Mouse (Mus musculus) midbrain, embryonic 11.5 days (tissue): ENCODE data around the gene Sorcs1. TPM values are rescaled to one million over a fixed set of nuclear protein-coding genes. Genes with fewer than 3 reads are reported as not detected.

Source experiments
- ATAC-seq: fragments of 200-750 bp; cut with Nextera tagmentation; 2 replicates; pipeline ENCODE4 v1.8.0; 2017; ENCODE audit warnings: moderate TSS enrichment, moderate library complexity; ENCODE audit not compliant: low FRiP score
- DNase-seq: peaks from one replicate; pipeline ENCODE4 v3.0.0; 2015; ENCODE audit warnings: low spot score; ENCODE audit errors: missing footprints
- H3K27ac ChIP-seq: fragments of 300-500 bp; sonication (generic); 2 replicates; pipeline ENCODE4 v1.5.1; 2014; ENCODE audit warnings: low read depth, low read length
- H3K27me3 ChIP-seq: fragments of 300-500 bp; sonication (generic); 2 replicates; pipeline ENCODE4 v1.6.1; 2014; ENCODE audit warnings: mild to moderate bottlenecking, low read length, moderate library complexity, mixed read lengths; ENCODE audit not compliant: control insufficient read depth, insufficient read depth
- H3K36me3 ChIP-seq: fragments of 300-500 bp; sonication (generic); 2 replicates; pipeline ENCODE4 v1.6.1; 2014; ENCODE audit warnings: mild to moderate bottlenecking, low read length, moderate library complexity, mixed read lengths; ENCODE audit not compliant: control insufficient read depth, insufficient read depth
- H3K4me1 ChIP-seq: fragments of 300-500 bp; sonication (generic); 2 replicates; pipeline ENCODE4 v1.6.1; 2014; ENCODE audit warnings: low read length; ENCODE audit not compliant: control insufficient read depth, insufficient read depth
- H3K4me2 ChIP-seq: fragments of 300-500 bp; sonication (generic); 2 replicates; pipeline ENCODE4 v1.6.1; 2014; ENCODE audit warnings: mild to moderate bottlenecking, moderate library complexity
- H3K4me3 ChIP-seq: fragments of 300-500 bp; sonication (generic); 2 replicates; pipeline ENCODE4 v1.5.1; 2014; ENCODE audit warnings: low read depth, low read length
- H3K9ac ChIP-seq: fragments of 300-500 bp; sonication (generic); 2 replicates; pipeline ENCODE4 v1.6.1; 2014; ENCODE audit warnings: low read length
- H3K9me3 ChIP-seq: fragments of 300-500 bp; sonication (generic); 2 replicates; pipeline ENCODE4 v1.6.1; 2016; ENCODE audit warnings: low read length; ENCODE audit not compliant: control insufficient read depth
- WGBS: fragments of 180-500 bp; shearing (Covaris S2); extraction: QIAGEN DNeasy Blood & Tissue Kit; methylation state at CpG from one replicate; pipeline ENCODE4 v1.1.7; 2014; 5-methylcytosine and 5-hydroxymethylcytosine counted together
- polyA plus RNA-seq: library from polyadenylated mRNA; unstranded; fragments of >200 nt; fragmentation: Nextera tagmentation; extraction: Ambion mirVana; gene quantifications from 2 replicates; pipeline ENCODE4 v1.2.1, GENCODE M21; 2014

Gene Sorcs1
- polyA plus RNA-seq, 1 experiment from 2014 or later = 2.0 TPM

- ATAC-seq (peak; percentile 61), DNase-seq (peak; percentile 87)
- no peaks in the 10 kb centered on the region for H3K36me3 ChIP-seq
- H3K9me3 ChIP-seq = no peaks in the 10 kb centered on the region
- H3K27ac ChIP-seq = no peak overlapping the region
- no peak overlapping the region for H3K4me3 ChIP-seq
- H3K27me3 ChIP-seq = no peaks in the 10 kb centered on the region
- H3K9ac ChIP-seq = no peak overlapping the region
- WGBS = 43% methylated on average over 10 of the region's 10 CpGs
- no peak overlapping the region for H3K4me2 ChIP-seq
- no peaks in the 10 kb centered on the region for H3K4me1 ChIP-seq
Measured at GRCm38 (mm10) chr19:50185769-50186715, 492.4 kb downstream of the Sorcs1 start.

DNA sequence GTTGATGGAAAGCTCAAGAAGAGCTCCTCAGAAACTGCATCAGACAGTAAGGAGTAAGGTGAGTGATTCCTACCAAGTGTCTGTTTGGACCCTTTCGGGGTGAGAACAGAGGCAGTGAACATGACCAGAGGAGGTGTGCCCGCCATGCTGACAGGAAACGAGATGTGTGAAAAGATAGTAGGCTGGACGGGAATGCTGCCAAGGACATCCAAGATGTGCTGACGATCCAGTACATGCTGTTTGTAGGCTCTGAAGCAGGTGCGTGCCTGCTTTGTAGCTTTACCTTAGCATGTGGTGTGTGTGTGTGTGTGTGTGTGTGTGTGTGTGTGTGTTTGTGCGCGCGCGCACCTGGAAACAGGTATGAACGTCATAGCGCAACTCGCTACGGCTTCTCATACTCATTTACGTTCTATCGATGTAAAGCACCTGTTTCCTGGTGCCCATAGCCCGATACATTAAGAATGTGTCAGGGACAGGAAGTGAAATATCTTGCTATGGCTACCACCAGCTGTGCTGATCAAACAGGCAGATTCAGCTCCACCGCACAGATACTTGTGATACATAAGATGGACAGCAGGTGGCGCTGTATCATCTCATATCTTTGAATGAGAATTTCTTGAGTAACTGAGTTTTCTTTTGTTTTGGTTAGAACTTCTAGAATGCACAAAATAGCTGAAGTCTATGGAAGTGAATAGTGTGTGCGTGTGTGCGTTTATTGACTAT is 493.4 kb downstream of the Sorcs1 start:
- Histone ChIP-seq H3K36me3 (no peaks in the 10 kb centered on the region), H3K4me3 (no peak overlapping the region), H3K27me3 (no peaks in the 10 kb centered on the region), H3K9me3 (no peaks in the 10 kb centered on the region), H3K27ac (no peak overlapping the region), H3K9ac (no peak overlapping the region), H3K4me2 (no peak overlapping the region), H3K4me1 (no peaks in the 10 kb centered on the region)
- WGBS = 59% methylated on average over 21 of the region's 21 CpGs
- ATAC-seq = peak; percentile 63; the same call in 1 of the 2 replicates
- DNase-seq = peak; percentile 97

- Histone ChIP-seq H3K4me3 (no peak overlapping the region), H3K9ac (no peak overlapping the region), H3K27me3 (no peaks in the 10 kb centered on the region), H3K36me3 (no peaks in the 10 kb centered on the region), H3K4me1 (no peaks in the 10 kb centered on the region), H3K27ac (no peak overlapping the region), H3K4me2 (no peak overlapping the region), H3K9me3 (no peaks in the 10 kb centered on the region)
- DNase-seq (no peak), ATAC-seq (no peak)
- 95% methylated on average over 4 of the region's 4 CpGs for WGBS
Measured at GRCm38 (mm10) chr19:50178851-50179250, 499.6 kb downstream of the Sorcs1 start.

DNA sequence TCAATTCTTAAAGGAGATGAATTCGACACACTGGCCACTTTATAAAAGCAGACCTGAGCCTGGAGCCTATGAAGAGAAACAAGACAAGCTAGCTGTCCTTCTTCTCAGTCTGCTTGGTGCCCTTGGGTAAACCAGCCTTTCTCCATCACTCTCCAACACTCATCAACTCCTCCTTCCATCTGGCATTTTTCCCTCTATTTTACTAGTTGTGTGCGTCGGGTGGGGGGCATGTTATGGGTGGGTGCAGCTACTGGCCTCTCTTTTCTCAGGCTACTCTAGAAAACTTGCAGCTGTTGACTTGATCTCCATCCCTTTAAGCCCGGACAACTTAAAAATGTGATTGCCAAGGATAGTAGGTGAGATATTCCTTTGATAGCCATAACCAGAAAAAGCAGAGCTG is 500.3 kb downstream of the Sorcs1 start:
- DNase-seq = no peak
- no peak for ATAC-seq
- Histone ChIP-seq H3K9ac (no peak overlapping the region), H3K27ac (no peak overlapping the region), H3K27me3 (no peaks in the 10 kb centered on the region), H3K9me3 (no peaks in the 10 kb centered on the region), H3K4me3 (no peak overlapping the region), H3K4me1 (no peaks in the 10 kb centered on the region), H3K36me3 (no peaks in the 10 kb centered on the region), H3K4me2 (no peak overlapping the region)
- WGBS = 86% methylated on average over 4 of the region's 4 CpGs

- H3K27ac ChIP-seq = no peak overlapping the region
- no peak overlapping the region for H3K9ac ChIP-seq
- no peak for ATAC-seq
- H3K4me2 ChIP-seq = no peak overlapping the region
- H3K27me3 ChIP-seq = no peaks in the 10 kb centered on the region
- WGBS = 69% methylated on average over 4 of the region's 4 CpGs
- no peaks in the 10 kb centered on the region for H3K36me3 ChIP-seq
- DNase-seq = no peak
- H3K4me3 ChIP-seq = no peak overlapping the region
- no peaks in the 10 kb centered on the region for H3K4me1 ChIP-seq
- H3K9me3 ChIP-seq = no peaks in the 10 kb centered on the region
Measured at GRCm38 (mm10) chr19:50171849-50172248, 506.6 kb downstream of the Sorcs1 start.

DNA sequence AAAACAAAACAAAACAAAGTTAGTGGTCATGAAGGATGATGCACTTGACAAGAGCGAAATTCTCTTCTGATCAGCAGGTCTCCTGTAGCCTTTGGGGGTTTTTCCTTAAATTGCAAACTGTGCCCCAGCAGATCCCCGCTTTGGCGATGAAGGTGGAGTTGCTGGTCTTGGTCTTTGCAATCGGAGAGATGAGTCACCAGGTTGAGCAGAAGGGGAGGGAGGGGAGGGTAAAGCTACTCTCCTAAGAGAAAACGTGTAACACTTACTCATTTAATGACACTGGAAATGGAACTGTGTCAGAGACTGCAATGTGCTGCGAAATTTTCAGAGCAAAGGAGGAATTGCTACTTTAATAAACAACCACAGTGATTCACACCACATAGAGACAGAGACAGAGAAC is 527.3 kb downstream of the Sorcs1 start:
- H3K36me3 ChIP-seq = no peaks in the 10 kb centered on the region
- 76% methylated on average over 6 of the region's 6 CpGs for WGBS
- no peaks in the 10 kb centered on the region for H3K9me3 ChIP-seq
- H3K27me3 ChIP-seq = no peaks in the 10 kb centered on the region
- H3K4me3 ChIP-seq = no peak overlapping the region
- ATAC-seq = no peak
- H3K27ac ChIP-seq = no peak overlapping the region
- no peak overlapping the region for H3K4me2 ChIP-seq
- H3K4me1 ChIP-seq = no peaks in the 10 kb centered on the region; the same call in 1 of the 2 replicates
- DNase-seq = no peak
- H3K9ac ChIP-seq = no peak overlapping the region

DNA sequence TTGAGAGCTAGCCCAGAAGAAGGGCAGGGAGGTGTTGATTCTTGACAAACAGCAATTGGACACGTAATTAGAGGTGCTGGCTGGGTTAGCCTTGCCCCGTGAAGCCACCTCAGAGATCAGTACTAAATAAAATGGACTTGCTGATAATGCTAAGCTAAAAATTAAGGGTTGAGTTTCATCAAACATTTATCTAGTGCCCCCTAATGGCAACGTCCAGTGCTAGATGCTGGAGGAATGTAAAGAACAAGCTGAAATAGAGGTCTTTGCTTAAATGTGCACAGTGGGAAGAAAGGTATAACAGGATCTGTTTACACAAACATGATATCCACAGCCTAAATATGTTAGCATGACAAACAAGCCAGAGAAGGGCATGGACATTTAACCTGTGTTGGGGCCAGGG is 532.5 kb downstream of the Sorcs1 start:
- H3K4me1 ChIP-seq = no peaks in the 10 kb centered on the region; the same call in 1 of the 2 replicates
- no peaks in the 10 kb centered on the region for H3K36me3 ChIP-seq
- H3K27me3 ChIP-seq = no peaks in the 10 kb centered on the region
- 0 out of 2 replicates have a peak, but pooled peaks have one; percentile 16 for ATAC-seq
- no peak for DNase-seq
- no peak overlapping the region for H3K9ac ChIP-seq
- no peak overlapping the region for H3K4me2 ChIP-seq
- no peaks in the 10 kb centered on the region for H3K9me3 ChIP-seq
- no peak overlapping the region for H3K4me3 ChIP-seq
- 30% methylated on average over 3 of the region's 3 CpGs for WGBS
- H3K27ac ChIP-seq = no peak overlapping the region

- DNase-seq = no peak
Measured at GRCm38 (mm10) chr19:50141853-50142252, 536.6 kb downstream of the Sorcs1 start.

DNA sequence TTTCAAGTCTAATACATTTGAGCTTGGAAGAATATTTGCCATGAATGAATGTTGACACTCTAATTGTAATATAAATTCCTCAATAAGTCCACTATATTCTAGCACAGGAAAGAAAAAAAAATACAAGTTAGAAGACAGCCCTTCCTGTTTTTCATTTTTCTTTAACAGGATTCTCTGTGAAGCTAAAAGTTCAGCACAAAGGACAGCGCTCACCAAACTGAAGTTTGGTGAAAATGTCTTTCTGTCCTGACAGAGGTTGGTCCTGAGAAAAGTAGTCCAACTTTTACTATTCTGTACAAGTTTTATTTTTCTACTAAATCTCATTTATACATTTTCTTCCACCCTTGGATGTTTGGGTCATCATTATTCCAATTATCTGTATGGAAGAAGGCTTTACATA is 543.8 kb downstream of the Sorcs1 start:
- Histone ChIP-seq H3K4me3 (no peak overlapping the region), H3K4me2 (no peak overlapping the region), H3K27me3 (no peaks in the 10 kb centered on the region), H3K36me3 (no peaks in the 10 kb centered on the region), H3K9ac (no peak overlapping the region), H3K27ac (no peak overlapping the region), H3K4me1 (no peaks in the 10 kb centered on the region), H3K9me3 (no peaks in the 10 kb centered on the region)
- DNase-seq (no peak), ATAC-seq (no peak)
- WGBS = 79% methylated on average over 1 of the region's 1 CpGs

More at GRCm38 (mm10) chr19:50141853-50142252, 536.6 kb downstream of the Sorcs1 start:
- Histone ChIP-seq H3K27me3 (no peaks in the 10 kb centered on the region), H3K4me3 (no peak overlapping the region), H3K9me3 (no peaks in the 10 kb centered on the region), H3K27ac (no peak overlapping the region), H3K36me3 (no peaks in the 10 kb centered on the region), H3K4me1 (no peaks in the 10 kb centered on the region; the same call in 1 of the 2 replicates), H3K9ac (no peak overlapping the region), H3K4me2 (no peak overlapping the region)
- WGBS = 76% methylated on average over 8 of the region's 8 CpGs
- no peak for ATAC-seq
